Mouse (Mus musculus): ENCODE data around the gene Rbbp6.

The Rbbp6 gene

GRCm38 (mm10) chr7:122970864-122971420, 5.5 kb downstream of the Rbbp6 start:
- DNase-seq (ENCODE audit: low spot score in 2 of 2): no peak

- DNase-seq (ENCODE audit: low spot score in 2 of 2): no peak
Observed at GRCm38 (mm10) chr7:122972006-122972689, 6.7 kb downstream of the Rbbp6 start.

GRCm38 (mm10) chr7:122979514-122979913, 14.0 kb downstream of the Rbbp6 start:
- DNase-seq (ENCODE audit: low spot score in 2 of 2): no peak

GRCm38 (mm10) chr7:122998189-122998588, 32.7 kb downstream of the Rbbp6 start:
- no peak for DNase-seq (ENCODE audit: low spot score in 2 of 2)

DNA sequence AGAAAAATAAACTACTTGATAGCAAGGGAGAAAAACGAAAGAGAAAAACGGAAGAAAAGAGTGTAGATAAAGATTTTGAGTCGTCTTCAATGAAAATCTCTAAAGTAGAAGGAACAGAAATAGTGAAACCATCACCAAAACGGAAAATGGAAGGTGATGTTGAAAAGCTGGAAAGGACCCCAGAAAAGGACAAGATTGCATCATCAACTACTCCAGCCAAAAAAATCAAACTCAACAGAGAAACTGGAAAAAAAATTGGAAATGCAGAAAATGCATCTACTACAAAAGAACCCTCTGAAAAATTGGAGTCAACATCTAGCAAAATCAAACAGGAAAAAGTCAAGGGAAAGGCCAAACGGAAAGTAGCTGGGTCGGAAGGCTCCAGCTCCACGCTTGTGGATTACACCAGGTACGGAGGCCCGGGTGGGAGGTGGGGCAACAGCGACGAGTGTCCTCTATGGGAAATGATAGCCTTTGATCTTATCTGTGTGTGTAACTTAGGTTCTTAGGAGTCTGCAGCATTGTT, 34.4 kb downstream of the Rbbp6 start:
- no peak for DNase-seq (ENCODE audit: low spot score in 2 of 2)

GRCm38 (mm10) chr7:123000796-123001195, 35.3 kb downstream of the Rbbp6 start:
- DNase-seq (ENCODE audit: low spot score in 2 of 2): no peak

DNA sequence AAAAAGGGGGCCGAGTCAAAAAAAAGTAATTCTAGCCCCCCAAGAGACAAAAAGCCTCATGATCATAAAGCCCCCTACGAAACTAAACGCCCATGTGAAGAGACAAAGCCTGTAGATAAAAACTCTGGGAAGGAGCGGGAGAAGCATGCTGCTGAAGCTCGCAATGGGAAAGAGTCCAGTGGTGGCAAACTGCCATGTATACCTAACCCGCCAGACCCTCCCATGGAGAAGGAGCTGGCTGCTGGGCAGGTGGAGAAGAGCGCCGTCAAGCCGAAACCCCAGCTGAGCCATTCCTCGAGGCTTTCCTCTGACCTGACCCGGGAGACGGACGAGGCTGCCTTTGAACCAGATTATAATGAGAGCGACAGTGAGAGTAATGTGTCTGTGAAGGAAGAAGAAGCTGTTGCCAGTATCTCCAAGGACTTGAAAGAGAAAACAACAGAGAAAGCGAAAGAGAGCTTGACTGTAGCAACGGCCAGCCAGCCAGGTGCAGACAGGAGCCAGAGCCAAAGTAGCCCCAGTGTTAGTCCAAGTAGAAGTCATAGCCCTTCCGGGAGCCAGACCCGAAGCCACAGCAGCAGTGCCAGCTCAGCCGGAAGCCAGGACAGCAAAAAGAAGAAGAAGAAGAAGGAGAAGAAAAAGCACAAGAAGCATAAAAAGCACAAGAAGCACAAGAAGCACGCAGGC, 36.0 kb downstream of the Rbbp6 start:
- no peak for DNase-seq (ENCODE audit: low spot score in 2 of 2)

DNA sequence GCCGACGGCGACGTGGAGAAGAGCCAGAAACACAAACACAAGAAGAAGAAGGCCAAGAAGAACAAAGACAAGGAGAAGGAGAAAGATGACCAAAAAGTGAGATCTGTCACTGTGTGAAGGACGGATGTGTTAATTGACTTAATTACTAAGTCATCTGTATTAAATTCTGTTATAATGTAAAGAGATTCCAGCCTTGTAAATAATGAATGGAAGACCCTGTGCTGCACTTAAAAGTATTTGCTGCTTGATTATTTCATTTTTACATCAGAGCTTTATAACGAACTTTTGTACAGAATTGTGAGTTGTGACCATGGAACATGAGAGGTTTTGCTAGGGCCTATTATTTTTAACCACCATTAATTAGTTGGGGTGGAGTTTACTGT, 36.5 kb downstream of the Rbbp6 start:
- no peak for DNase-seq (ENCODE audit: low spot score in 2 of 2)

GRCm38 (mm10) chr7:123003207-123003606, 37.7 kb downstream of the Rbbp6 start:
- no peak for DNase-seq (ENCODE audit: low spot score in 2 of 2)

GRCm38 (mm10) chr7:123004442-123004841, 39.0 kb downstream of the Rbbp6 start:
- DNase-seq (ENCODE audit: low spot score in 2 of 2): no peak

DNA sequence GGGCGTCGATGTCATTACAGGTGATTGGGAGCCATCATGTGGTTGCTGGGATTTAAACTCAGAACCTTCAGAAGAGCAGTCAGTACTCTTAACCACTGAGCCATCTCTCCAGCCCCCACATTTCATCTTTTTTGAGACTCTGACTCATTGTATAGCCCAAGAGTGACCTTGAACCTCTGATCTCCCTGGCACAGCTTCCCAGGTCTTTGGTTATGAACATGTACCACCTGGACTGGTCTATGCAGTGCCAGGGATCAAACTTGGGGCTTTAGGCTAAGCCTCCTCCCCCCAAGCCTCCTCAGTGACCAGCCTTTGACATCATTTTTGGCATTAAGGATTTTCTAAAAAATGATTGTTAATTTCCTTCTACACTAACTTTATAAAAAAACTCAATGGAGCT, 40.8 kb downstream of the Rbbp6 start:
- DNase-seq (ENCODE audit: low spot score in 2 of 2): no peak

DNA sequence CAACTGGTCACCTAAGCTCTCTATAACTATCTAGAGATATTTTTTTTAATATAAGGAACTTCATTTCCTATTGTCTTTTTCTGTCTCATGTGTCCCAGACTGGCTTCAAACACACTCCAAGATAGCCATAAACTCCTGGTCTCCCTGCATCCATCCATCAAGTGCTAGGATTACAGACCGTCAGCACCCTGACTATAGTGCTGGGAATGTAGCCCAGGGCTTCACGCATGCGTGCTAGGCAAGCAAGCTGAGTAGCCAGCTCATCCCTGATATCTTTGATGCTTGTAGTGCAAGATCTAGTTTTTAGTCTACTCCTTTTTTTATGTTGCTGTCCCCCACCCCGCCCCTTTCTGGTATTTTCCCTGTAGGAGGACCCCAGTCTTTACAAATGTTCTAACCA, 42.3 kb downstream of the Rbbp6 start:
- no peak for DNase-seq (ENCODE audit: low spot score in 2 of 2)

GRCm38 (mm10) chr7:123013466-123013865, 48.0 kb downstream of the Rbbp6 start:
- no peak for DNase-seq (ENCODE audit: low spot score in 2 of 2)

DNA sequence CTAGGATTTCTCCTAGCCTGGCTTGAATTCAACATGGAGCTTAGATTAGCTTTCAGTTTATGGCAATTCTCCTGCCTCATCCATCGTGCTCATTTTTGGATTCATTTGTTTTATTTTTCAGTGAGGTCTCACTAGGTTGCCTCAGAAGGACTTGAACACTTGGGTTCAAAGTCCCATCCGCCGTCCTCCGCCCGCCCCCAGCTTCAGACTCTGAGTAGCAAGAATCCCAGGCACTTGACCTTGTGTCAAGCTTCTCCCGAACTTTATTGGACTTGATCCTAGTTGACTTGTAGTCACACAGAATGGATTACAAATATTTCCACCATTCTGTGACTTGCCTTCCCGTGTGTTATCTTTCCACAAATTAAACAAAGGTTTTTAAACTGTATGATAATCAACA, 49.2 kb downstream of the Rbbp6 start:
- DNase-seq (ENCODE audit: low spot score in 2 of 2): no peak

DNA sequence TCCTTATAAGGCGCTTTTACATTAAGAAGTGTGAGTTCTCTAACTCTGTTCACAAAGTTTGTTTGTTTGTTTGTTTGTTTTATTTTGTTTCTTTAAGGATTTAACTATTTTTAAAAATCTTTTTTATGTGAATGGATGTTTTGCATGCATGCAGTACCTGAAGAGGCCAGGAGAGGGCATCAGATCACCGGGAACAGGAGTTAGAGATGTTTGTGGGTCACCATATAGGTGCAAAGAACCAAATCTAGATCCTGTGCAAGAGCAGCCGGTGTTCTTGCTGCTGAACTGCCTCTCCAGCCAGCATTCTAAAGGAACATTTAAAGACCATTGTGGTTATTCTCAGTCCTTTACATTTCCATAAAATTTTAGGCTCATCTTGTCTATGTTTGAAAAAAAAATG, 52.1 kb downstream of the Rbbp6 start:
- DNase-seq (ENCODE audit: low spot score in 2 of 2): peak in 1 of 2 experiments; percentile 17

- DNase-seq (ENCODE audit: low spot score in 2 of 2): no peak
Observed at GRCm38 (mm10) chr7:123025123-123025522, 59.6 kb downstream of the Rbbp6 start.

DNA sequence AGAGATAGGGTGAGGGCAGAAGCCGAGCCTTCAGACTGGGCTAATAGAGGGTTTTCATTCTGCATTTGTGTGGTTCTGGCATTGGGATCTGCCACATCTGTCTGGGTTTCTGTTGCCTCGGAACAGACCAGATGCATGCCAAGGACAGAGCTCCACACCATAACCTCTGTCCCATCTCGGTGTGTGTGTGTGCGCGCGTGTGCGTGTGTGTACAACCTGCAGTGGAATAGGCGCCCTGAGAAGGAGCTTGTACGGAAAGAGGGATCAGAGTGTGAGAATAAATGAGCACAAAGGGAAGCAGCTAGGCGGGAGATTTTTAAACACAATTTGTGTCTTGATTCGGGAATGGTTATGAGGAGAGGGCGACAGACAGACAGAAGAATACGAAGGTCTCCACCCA, 64.8 kb downstream of the Rbbp6 start:
- DNase-seq (ENCODE audit: low spot score in 2 of 2): no peak

- no peak for DNase-seq (ENCODE audit: low spot score in 2 of 2)
Observed at GRCm38 (mm10) chr7:123030709-123031181, 65.3 kb downstream of the Rbbp6 start.

GRCm38 (mm10) chr7:123031211-123031743, 65.8 kb downstream of the Rbbp6 start:
- no peak for DNase-seq (ENCODE audit: low spot score in 2 of 2)

DNA sequence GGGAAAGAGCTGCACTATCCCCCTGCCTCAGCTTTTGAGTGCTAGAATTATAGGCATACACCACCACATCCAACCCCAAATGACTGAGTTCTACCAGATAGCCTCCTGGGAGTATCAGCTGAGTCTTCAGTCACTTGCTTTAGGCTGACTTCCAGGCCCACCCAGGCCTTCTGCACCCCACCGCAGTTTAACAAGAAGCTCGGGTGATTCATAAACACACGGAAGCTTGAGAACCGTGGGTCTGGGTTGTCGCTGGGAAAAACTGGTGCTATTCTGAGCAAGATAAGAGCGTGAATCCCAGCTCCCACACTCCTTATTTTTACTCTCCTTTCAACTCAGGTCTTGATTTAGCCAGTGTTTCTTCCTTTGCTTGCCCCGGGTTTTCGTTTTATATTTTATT, 69.8 kb downstream of the Rbbp6 start:
- no peak for DNase-seq (ENCODE audit: low spot score in 2 of 2)

DNA sequence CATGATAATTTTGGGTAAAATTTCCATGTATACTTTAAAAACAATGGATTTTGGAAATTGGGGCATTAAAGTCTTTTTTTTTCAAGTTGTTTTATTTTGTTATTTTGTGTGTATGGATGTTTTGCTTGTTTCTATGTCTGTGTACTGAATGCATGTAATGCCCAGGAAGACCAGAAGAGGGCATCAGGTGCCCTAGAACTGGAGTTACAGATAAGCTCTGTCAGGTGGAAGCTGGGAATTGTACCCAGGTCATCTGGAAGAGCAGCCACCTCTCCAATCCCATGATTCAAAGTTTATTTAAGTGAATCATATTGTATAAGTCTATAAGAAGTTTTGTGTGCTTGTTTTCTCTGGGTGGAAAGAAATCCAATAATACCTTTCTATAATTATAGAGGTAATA, 73.8 kb downstream of the Rbbp6 start:
- no peak for DNase-seq (ENCODE audit: low spot score in 2 of 2)

DNA sequence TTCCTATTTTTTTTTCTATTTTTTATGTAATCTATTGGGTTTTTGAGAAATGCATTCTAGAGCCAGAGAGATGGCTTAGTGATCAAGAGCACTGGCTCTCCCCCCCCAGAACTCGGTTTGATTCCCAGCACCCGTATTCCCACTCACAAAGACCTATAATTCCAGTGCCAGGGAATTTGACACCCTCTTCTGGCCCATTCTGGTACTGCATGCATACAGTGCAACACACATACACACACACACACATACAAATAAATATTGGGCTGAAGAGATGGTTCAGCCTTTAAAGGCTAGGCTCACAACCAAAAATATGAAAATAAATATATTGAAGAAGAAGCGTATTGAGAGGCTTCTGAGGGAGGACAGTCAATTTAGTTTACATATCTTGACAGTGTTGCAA, 79.7 kb downstream of the Rbbp6 start:
- DNase-seq (ENCODE audit: low spot score in 2 of 2): no peak

Measured in spleen, postnatal 14 days (tissue).